Mouse (Mus musculus): ENCODE data around the gene Taco1. TPM values are rescaled to one million over a fixed set of nuclear protein-coding genes. Genes with fewer than 3 reads are reported as not detected.
"Not testable (repeated sequence)": the region's sequence is repeated elsewhere in the genome, so short reads cannot be mapped to it uniquely, and the experiment has no call there.

Taco1 gene
- polyA plus RNA-seq, 1 experiment, result 14.3 TPM

- H3K4me1 ChIP-seq (ENCODE audit: control insufficient read depth, insufficient read depth, low read length), result no peaks in the 10 kb centered on the region; the same call in 1 of the 2 replicates
- WGBS, result 35% methylated on average over 18 of the region's 18 CpGs
Observed at GRCm38 (mm10) chr11:106065073-106065922, 563 bp upstream of the Taco1 start.

GRCm38 (mm10) chr11:106066616-106067015, 755 bp downstream of the Taco1 start:
- WGBS, result 14% methylated on average over 23 of the region's 23 CpGs
- H3K27ac ChIP-seq (ENCODE audit: insufficient read depth, low read length); H3K27me3 ChIP-seq (ENCODE audit: control insufficient read depth, insufficient read depth, low read length); H3K4me1 ChIP-seq (ENCODE audit: control insufficient read depth, insufficient read depth, low read length): not testable (repeated sequence)
- DNase-seq, result peak; percentile 32 to 53
- peak overlapping the region; percentile 76 for H3K4me3 ChIP-seq (replicated peaks; ENCODE audit: insufficient read depth, low read depth, low read length)

More at GRCm38 (mm10) chr11:106065073-106065922, 563 bp upstream of the Taco1 start:
- Histone ChIP-seq H3K4me3 (replicated peaks; ENCODE audit: insufficient read depth, low read depth, low read length) (peak overlapping the region; percentile 76), H3K27me3 (ENCODE audit: control insufficient read depth, insufficient read depth, low read length) (no peaks in the 10 kb centered on the region), H3K27ac (ENCODE audit: insufficient read depth, low read length) (no peak overlapping the region)
- no peak for TF ChIP-seq CTCF (IDR thresholded peaks at IDR 0.05; ENCODE audit: borderline replicate concordance, insufficient read depth, low read depth, low read length)
- TF ChIP-seq POLR2A (IDR thresholded peaks at IDR 0.05; ENCODE audit: borderline replicate concordance, insufficient read depth, low read length), result no peak
- DNase-seq, result no peak

- Histone ChIP-seq H3K4me3 (replicated peaks; ENCODE audit: insufficient read depth, low read depth, low read length) (no peak overlapping the region), H3K27me3 (ENCODE audit: control insufficient read depth, insufficient read depth, low read length) (no peaks in the 10 kb centered on the region), H3K4me1 (ENCODE audit: control insufficient read depth, insufficient read depth, low read length) (no peaks in the 10 kb centered on the region), H3K27ac (ENCODE audit: insufficient read depth, low read length) (no peak overlapping the region)
- TF ChIP-seq CTCF (IDR thresholded peaks at IDR 0.05; ENCODE audit: borderline replicate concordance, insufficient read depth, low read depth, low read length) (no peak), POLR2A (IDR thresholded peaks at IDR 0.05; ENCODE audit: borderline replicate concordance, insufficient read depth, low read length) (no peak)
- no peak for DNase-seq
- 80% methylated on average over 3 of the region's 3 CpGs for WGBS
Observed at GRCm38 (mm10) chr11:106073774-106074173, 7.9 kb downstream of the Taco1 start.

GRCm38 (mm10) chr11:106076321-106076720, 10.5 kb downstream of the Taco1 start:
- Histone ChIP-seq H3K27me3 (ENCODE audit: control insufficient read depth, insufficient read depth, low read length) (no peaks in the 10 kb centered on the region), H3K4me1 (ENCODE audit: control insufficient read depth, insufficient read depth, low read length) (no peaks in the 10 kb centered on the region), H3K4me3 (replicated peaks; ENCODE audit: insufficient read depth, low read depth, low read length) (no peak overlapping the region), H3K27ac (ENCODE audit: insufficient read depth, low read length) (no peak overlapping the region)
- 5% methylated on average over 4 of the region's 4 CpGs for WGBS
- TF ChIP-seq CTCF (IDR thresholded peaks at IDR 0.05; ENCODE audit: borderline replicate concordance, insufficient read depth, low read depth, low read length) (peak; percentile 83), POLR2A (IDR thresholded peaks at IDR 0.05; ENCODE audit: borderline replicate concordance, insufficient read depth, low read length) (no peak)
- DNase-seq, result peak; percentile 46 to 64

- Histone ChIP-seq H3K27ac (ENCODE audit: insufficient read depth, low read length) (peak within 1 kb of the TSS; percentile 78), H3K27me3 (ENCODE audit: control insufficient read depth, insufficient read depth, low read length) (no peaks in the 10 kb centered on the region), H3K4me3 (replicated peaks; ENCODE audit: insufficient read depth, low read depth, low read length) (peak within 1 kb of the TSS; percentile 83), H3K4me1 (ENCODE audit: control insufficient read depth, insufficient read depth, low read length) (no peaks in the 10 kb centered on the region; the same call in 1 of the 2 replicates)
- DNase-seq, result peak; percentile 99 to 100
- 1% methylated on average over 69 of the region's 69 CpGs for WGBS
- TF ChIP-seq CTCF (IDR thresholded peaks at IDR 0.05; ENCODE audit: borderline replicate concordance, insufficient read depth, low read depth, low read length), result peak; percentile 42; the same call in 1 of the 2 replicates
- peak; percentile 81 for TF ChIP-seq POLR2A (IDR thresholded peaks at IDR 0.05; ENCODE audit: borderline replicate concordance, insufficient read depth, low read length)
Observed at GRCm38 (mm10) chr11:106083708-106084701, 18.1 kb downstream of the Taco1 start, which contains the start of gene Map3k3. Map3k3 (plus strand) TSS chr11:106084613.

GRCm38 (mm10) chr11:106084911-106085561, 19.2 kb downstream of the Taco1 start:
- TF ChIP-seq POLR2A (IDR thresholded peaks at IDR 0.05; ENCODE audit: borderline replicate concordance, insufficient read depth, low read length) (no peak), CTCF (IDR thresholded peaks at IDR 0.05; ENCODE audit: borderline replicate concordance, insufficient read depth, low read depth, low read length) (no peak)
- under 1% methylated on average over 56 of the region's 61 CpGs for WGBS
- peak; percentile 74 to 81 for DNase-seq
- H3K4me1 ChIP-seq (ENCODE audit: control insufficient read depth, insufficient read depth, low read length), result peaks cover 3% of the 10 kb centered on the region; the same call in 1 of the 2 replicates
- H3K27ac ChIP-seq (ENCODE audit: insufficient read depth, low read length), result peak overlapping the region; percentile 78
- no peaks in the 10 kb centered on the region for H3K27me3 ChIP-seq (ENCODE audit: control insufficient read depth, insufficient read depth, low read length)
- peak overlapping the region; percentile 70 for H3K4me3 ChIP-seq (replicated peaks; ENCODE audit: insufficient read depth, low read depth, low read length)

- DNase-seq, result no peak
- Histone ChIP-seq H3K27me3 (ENCODE audit: control insufficient read depth, insufficient read depth, low read length) (no peaks in the 10 kb centered on the region), H3K27ac (ENCODE audit: insufficient read depth, low read length) (no peak overlapping the region), H3K4me1 (ENCODE audit: control insufficient read depth, insufficient read depth, low read length) (no peaks in the 10 kb centered on the region), H3K4me3 (replicated peaks; ENCODE audit: insufficient read depth, low read depth, low read length) (no peak overlapping the region)
- TF ChIP-seq POLR2A (IDR thresholded peaks at IDR 0.05; ENCODE audit: borderline replicate concordance, insufficient read depth, low read length) (no peak), CTCF (IDR thresholded peaks at IDR 0.05; ENCODE audit: borderline replicate concordance, insufficient read depth, low read depth, low read length) (no peak)
- WGBS, result 84% methylated on average over 1 of the region's 1 CpGs
Observed at GRCm38 (mm10) chr11:106098223-106098622, 32.4 kb downstream of the Taco1 start.

Measured in cerebellum, adult 2 months (tissue).